Mouse (Mus musculus) retina, embryonic 14.5 days (tissue): ENCODE results near the gene Olfr536.
"Not testable (repeated sequence)": the region's sequence is repeated elsewhere in the genome, so short reads cannot be mapped to it uniquely, and the experiment has no call there.

ENCODE experiments used
- DNase-seq: peaks from one replicate; pipeline ENCODE4 v3.0.0-alpha.2; 2015; ENCODE audit warnings: low spot score

Olfr536 gene

GRCm38 (mm10) chr7:140507346-140508021, at the start of gene Olfr536:
Gene Olfr536, minus strand, starts transcription at chr7:140507396.
- not testable (repeated sequence) for DNase-seq

GRCm38 (mm10) chr7:140539746-140540145, 32.5 kb upstream of the Olfr536 start:
- no peak for DNase-seq

GRCm38 (mm10) chr7:140494702-140495101, 12.5 kb downstream of the Olfr536 start:
- no peak for DNase-seq

- DNase-seq: no peak
Measured at GRCm38 (mm10) chr7:140494231-140494630, 13.0 kb downstream of the Olfr536 start.

GRCm38 (mm10) chr7:140488981-140489380, 18.2 kb downstream of the Olfr536 start:
- no peak for DNase-seq

GRCm38 (mm10) chr7:140483916-140484315, 23.3 kb downstream of the Olfr536 start, which contains the start of gene Olfr535:
Gene Olfr535, plus strand, starts transcription at chr7:140484216.
- no peak for DNase-seq

GRCm38 (mm10) chr7:140478733-140479132, 28.5 kb downstream of the Olfr536 start:
- DNase-seq: no peak

- no peak for DNase-seq
Measured at GRCm38 (mm10) chr7:140477886-140478285, 29.3 kb downstream of the Olfr536 start.

- DNase-seq: not testable (repeated sequence)
Measured at GRCm38 (mm10) chr7:140463070-140463469, 44.1 kb downstream of the Olfr536 start, which contains the start of gene Olfr533. Gene Olfr533, plus strand, starts transcription at chr7:140463370.
